Mouse (Mus musculus) v-Abl transformed pro-B cells (cell line): ENCODE measurements around the gene Abca17.

ENCODE experiments used
- in situ Hi-C, 2 experiments: fragments of 400-800 bp; cut with MboI; formaldehyde crosslinking; loops; one replicate each; pipeline ENCODE4 v1.15.1; 2025; ENCODE audit not compliant: unreplicated experiment in 2 of 2

Gene Abca17

GRCm38 (mm10) chr17:24248641-24249040 is 102.2 kb downstream of the Abca17 start:
- in situ Hi-C loops, result no loop called here

DNA sequence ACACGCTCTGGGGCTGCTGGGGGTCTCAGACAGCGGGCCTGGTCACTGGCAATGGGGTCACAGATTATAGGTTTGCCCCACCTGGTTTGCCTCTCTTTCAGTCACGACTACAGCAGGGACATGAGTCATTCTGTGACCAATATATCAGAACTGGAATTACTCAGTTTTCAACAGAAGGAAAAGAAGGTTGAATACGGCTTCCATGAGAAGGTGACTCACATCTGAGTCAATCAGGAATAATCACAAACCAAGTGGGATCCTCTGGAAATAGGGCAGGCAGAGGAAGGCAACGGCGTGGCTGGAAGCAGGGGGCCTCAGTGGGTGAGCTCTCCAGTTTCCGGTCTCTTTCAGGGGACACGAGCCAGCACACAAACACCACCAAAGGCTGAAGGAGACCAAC is 106.8 kb downstream of the Abca17 start:
- in situ Hi-C loops, result loop anchor here in 1 of 2 experiments (5.0 kb wide), 1 partner anchor 72 kb away; no protein-coding TSS in a partner anchor

DNA sequence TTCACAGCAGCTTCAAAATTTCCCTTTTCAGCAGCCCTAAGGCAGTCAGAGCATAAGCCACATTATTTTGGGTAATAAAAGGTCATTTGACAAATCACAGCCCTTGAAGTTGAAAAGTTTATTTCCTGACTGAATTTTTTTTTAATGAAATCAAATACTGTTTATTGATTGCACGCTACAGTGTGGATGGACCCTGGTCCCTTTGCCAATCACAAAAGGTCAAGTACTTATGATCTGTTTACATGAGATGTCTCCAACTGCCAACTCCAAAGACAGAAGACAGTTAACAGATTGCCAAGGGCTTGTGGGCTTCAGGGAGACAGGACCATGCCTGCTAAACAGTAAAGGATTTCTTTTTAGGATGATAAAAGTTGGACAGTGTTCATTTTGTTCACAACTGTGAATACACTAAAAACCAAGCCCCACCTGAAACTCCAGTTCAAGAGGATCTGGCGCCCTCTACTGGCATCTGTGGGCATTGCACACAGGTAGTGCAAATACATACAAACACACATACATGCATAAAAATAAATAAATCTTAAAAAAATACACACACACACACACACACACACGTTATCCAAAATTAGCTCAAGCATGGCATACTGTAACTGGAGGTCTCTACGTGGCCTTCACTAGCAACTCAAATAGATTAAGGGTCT is 107.4 kb downstream of the Abca17 start:
- in situ Hi-C loops, result loop anchor here in 1 of 2 experiments (5.0 kb wide), 1 partner anchor 71 kb away; no protein-coding TSS in a partner anchor

DNA sequence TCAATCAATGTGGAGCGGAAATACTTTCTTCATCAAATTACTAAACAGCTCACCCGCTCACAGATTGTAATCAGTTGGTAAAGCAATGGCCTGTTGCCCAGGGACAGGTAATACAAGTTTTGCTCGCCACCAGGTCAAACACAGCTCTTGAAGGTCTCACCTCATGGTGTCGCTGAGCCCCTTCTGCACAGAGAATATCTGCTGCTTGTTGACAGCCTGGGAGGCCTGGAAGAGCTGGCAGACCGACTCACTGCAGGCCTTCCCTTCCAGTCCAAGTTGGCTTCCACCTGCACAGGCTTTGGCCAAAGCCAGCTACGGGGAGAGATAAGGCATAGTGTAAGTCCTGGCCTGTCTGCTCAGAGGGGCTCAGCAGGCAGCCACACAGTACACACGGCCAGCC is 113.9 kb downstream of the Abca17 start:
- in situ Hi-C loops, result no loop called here

GRCm38 (mm10) chr17:24236479-24236878 is 114.4 kb downstream of the Abca17 start:
- in situ Hi-C loops, result no loop called here

- in situ Hi-C loops, result no loop called here
Measured at GRCm38 (mm10) chr17:24227941-24228340, 122.9 kb downstream of the Abca17 start.

GRCm38 (mm10) chr17:24226721-24227120 is 124.1 kb downstream of the Abca17 start:
- in situ Hi-C loops, result no loop called here

DNA sequence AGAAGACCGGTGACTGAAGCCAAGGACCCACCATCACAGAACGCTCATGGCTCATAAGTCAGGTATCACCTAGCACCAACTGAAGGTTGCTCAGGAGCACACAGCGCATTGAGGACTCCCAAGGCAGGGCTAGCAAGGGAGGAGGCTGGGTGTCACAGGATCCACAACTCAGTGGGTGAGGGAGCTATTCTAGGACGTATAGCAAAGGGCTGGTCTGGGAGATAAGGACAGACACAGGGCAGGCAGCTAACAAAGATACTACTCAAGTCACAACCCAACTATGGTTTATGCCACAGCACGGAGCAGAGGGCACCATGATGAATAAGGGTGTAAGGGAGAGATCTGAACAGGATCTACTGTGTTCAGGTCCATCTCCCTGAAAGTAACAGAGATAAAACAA is 125.0 kb downstream of the Abca17 start:
- in situ Hi-C loops, result no loop called here

DNA sequence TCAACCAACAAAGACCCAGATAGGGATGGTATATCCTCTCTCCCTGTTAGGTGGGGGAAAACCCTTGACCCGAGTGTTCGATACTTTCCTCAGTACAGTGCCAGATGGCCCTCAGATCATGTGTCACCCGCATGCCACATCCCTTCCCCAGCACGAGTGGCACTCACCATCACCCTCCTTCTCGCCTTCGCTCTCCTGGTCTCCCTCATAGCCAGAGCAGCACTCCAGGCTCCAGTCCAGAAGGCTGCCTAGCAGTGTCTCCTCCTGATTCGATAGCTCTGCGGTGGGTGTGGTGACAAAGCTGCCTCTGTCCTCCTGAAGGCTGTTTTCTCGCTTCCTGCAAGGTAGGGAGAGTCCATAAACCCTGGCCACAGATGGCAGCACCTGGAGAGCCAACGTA is 126.1 kb downstream of the Abca17 start:
- in situ Hi-C loops, result no loop called here

- in situ Hi-C loops, result no loop called here
Measured at GRCm38 (mm10) chr17:24223513-24223912, 127.4 kb downstream of the Abca17 start.

GRCm38 (mm10) chr17:24222653-24223052 is 128.2 kb downstream of the Abca17 start:
- in situ Hi-C loops, result no loop called here

DNA sequence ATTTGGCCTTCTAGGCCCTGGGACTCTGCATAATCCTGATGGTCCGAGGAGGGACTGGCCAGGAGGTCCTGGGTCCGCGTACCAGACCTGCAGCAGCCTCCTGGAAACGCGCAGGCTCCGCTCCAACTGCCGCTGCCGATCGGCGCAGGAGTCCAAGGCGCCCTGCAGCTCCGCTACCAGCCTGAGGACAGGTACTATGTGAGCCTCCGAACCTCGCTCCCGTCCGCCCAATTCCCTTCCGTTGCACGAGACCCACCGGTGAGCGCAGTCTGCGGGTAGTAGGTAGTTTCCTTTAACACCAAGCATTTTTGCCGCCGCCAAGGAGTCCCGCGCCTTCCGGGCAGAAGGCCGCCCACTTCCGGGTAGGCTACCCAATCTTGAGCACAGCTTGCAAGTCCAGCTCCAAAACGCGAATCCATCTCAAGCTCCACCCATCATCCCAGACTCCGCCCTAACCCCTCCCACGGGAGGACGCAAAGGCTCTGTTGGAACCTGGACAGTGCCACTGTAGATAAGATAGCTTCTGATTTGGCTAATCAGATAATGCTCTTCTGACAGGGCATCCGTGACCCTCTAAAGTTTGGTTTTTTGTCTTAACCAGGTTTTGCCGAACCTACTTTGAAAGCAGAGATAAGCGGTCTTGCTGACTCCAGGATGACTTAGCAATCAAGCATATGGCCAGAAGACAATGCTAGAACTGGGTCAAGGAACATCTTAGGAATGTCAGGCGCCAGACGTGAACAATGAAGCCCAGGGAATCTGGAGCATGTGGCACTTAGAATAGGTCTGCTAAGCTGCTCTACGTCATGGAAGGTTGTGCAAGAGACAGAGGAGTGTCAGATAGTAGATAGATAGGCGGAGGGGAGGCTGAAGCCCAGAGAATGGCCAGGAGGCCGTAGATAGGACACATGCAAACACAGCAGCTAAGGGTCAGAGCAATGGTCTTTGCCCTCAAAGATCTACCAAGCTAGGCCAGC is 130.1 kb downstream of the Abca17 start, which contains the start of gene Tedc2:
Gene Tedc2 (minus strand): TSS at position 417 of the 977 bp plus-strand sequence.
- in situ Hi-C loops, result no loop called here

GRCm38 (mm10) chr17:24216836-24217235 is 134.0 kb downstream of the Abca17 start:
- in situ Hi-C loops, result no loop called here
